Mouse (Mus musculus) cerebellum, adult 11-12 months (tissue): ENCODE results near the gene Naa50.

ENCODE experiments used
- DNase-seq: peaks from one replicate; pipeline ENCODE4 v3.0.0; 2022

The Naa50 gene

GRCm38 (mm10) chr16:44205973-44206372 is 66.3 kb downstream of the Naa50 start:
- no peak for DNase-seq

DNA sequence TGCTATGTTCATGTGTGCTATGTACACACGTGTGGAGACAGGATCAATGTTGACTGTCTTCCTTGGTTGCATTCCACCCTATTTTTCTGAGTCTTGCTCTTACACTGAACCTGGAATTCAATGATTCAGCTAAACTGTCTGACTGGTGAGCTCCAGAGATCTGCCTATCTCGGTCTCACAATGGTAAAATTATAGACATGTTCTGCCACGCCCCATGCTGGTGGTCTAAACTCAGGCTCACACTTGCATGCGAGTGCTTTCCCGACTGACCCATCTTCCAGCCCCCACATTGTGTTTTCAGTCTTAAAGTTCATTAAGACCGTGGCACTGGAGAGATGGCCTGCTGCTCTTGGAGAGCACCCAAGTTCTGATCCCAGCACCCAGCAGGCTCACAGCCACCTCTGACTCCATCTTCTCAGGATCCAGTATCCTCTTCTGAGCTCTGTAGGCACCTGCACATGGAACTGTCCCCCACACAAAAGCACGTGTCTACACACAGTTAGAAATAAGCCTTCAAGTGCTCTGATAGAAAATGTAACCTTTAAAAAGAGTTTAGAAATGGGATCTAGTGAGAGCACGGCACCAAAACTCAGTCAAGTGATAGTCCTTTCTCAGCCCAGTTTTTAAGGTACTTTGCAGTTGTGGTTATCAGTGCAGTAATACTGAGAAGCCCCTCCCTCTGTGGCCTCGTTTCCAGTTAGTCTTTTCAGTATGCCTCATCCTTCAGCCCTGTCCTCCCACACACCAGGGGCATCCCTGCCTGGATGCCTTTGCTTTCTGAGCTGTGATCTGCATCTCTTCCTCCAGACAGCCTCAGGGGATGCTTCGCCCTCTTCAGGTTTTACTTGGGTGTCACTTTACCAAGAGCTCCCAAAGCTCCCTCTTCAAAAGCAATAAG is 70.8 kb downstream of the Naa50 start:
- peak; percentile 46 for DNase-seq

GRCm38 (mm10) chr16:44211054-44211414 is 71.4 kb downstream of the Naa50 start:
- DNase-seq, result no peak

- no peak for DNase-seq
Measured at GRCm38 (mm10) chr16:44212703-44213102, 73.1 kb downstream of the Naa50 start.
